Mouse (Mus musculus) hindbrain, embryonic 10.5 days (tissue): ENCODE measurements around the gene Gldc. TPM values are rescaled to one million over a fixed set of nuclear protein-coding genes. Genes with fewer than 3 reads are reported as not detected.
"Not testable (repeated sequence)": the region's sequence is repeated elsewhere in the genome, so short reads cannot be mapped to it uniquely, and the experiment has no call there.

Experiments
- DNase-seq: peaks from one replicate; pipeline ENCODE4 v3.0.0-alpha.2; 2017; ENCODE audit warnings: low spot score
- H3K27ac ChIP-seq: fragments of 300-500 bp; sonication (generic); 2 replicates; pipeline ENCODE4 v1.5.1; 2016; ENCODE audit warnings: mild to moderate bottlenecking, moderate library complexity
- H3K27me3 ChIP-seq: fragments of 300-500 bp; sonication (generic); 2 replicates; pipeline ENCODE4 v1.6.1; 2016; ENCODE audit warnings: mild to moderate bottlenecking; ENCODE audit not compliant: poor library complexity, insufficient read depth, severe bottlenecking
- H3K36me3 ChIP-seq: fragments of 300-500 bp; sonication (generic); 2 replicates; pipeline ENCODE4 v1.6.1; 2016; ENCODE audit warnings: mild to moderate bottlenecking, moderate library complexity
- H3K4me1 ChIP-seq: fragments of 300-500 bp; sonication (generic); replicated peaks from 2 replicates; pipeline ENCODE4 v1.6.1; 2016; ENCODE audit warnings: mild to moderate bottlenecking
- H3K4me3 ChIP-seq: fragments of 300-500 bp; sonication (generic); 2 replicates; pipeline ENCODE4 v1.5.1; 2016; ENCODE audit warnings: mild to moderate bottlenecking, moderate library complexity
- H3K9me3 ChIP-seq: fragments of 300-500 bp; sonication (generic); 2 replicates; pipeline ENCODE4 v1.6.1; 2016; ENCODE audit warnings: mild to moderate bottlenecking, moderate library complexity
- WGBS: fragments of 180-500 bp; shearing (Covaris S2); methylation state at CpG from one replicate; pipeline ENCODE4 v1.1.7; 2016; 5-methylcytosine and 5-hydroxymethylcytosine counted together
- polyA plus RNA-seq: library from polyadenylated mRNA; unstranded; fragments of >200 nt; fragmentation: Nextera tagmentation; extraction: Ambion mirVana; gene quantifications from 2 replicates; pipeline ENCODE4 v1.2.1, GENCODE M21; 2016

Gldc gene
- 26.9 and 27.6 TPM in 2 replicates for polyA plus RNA-seq

- H3K9me3 ChIP-seq: no peaks in the 10 kb centered on the region
- peak; percentile 86 for DNase-seq
- peaks cover 9% of the 10 kb centered on the region; the same call in 1 of the 2 replicates for H3K36me3 ChIP-seq
- peaks cover 25% of the 10 kb centered on the region for H3K4me1 ChIP-seq
- H3K4me3 ChIP-seq: peak within 1 kb of the TSS; percentile 69
- under 1% methylated on average over 53 of the region's 53 CpGs for WGBS
- peak within 1 kb of the TSS; percentile 94 for H3K27ac ChIP-seq
- H3K27me3 ChIP-seq: peaks cover 17% of the 10 kb centered on the region
Observed at GRCm38 (mm10) chr19:30174919-30175571, at the start of gene Gldc. TSS of gene Gldc (minus strand) at chr19:30175429.

- not testable (repeated sequence) for H3K27ac ChIP-seq, H3K4me1 ChIP-seq, H3K36me3 ChIP-seq, DNase-seq, H3K4me3 ChIP-seq, H3K9me3 ChIP-seq, H3K27me3 ChIP-seq
- WGBS: 94% methylated on average over 8 of the region's 8 CpGs
Observed at GRCm38 (mm10) chr19:30222593-30222992, 47.4 kb upstream of the Gldc start.

GRCm38 (mm10) chr19:30217335-30217734, 42.1 kb upstream of the Gldc start:
- 31% methylated on average over 7 of the region's 7 CpGs for WGBS
- DNase-seq: peak; percentile 68
- no peak overlapping the region for H3K4me3 ChIP-seq
- no peaks in the 10 kb centered on the region for H3K27me3 ChIP-seq
- H3K9me3 ChIP-seq: no peaks in the 10 kb centered on the region
- peaks cover 6% of the 10 kb centered on the region; the same call in 1 of the 2 replicates for H3K4me1 ChIP-seq
- H3K27ac ChIP-seq: no peak overlapping the region
- H3K36me3 ChIP-seq: no peaks in the 10 kb centered on the region

- no peak overlapping the region for H3K27ac ChIP-seq
- no peaks in the 10 kb centered on the region for H3K36me3 ChIP-seq
- no peaks in the 10 kb centered on the region for H3K27me3 ChIP-seq
- peaks cover 6% of the 10 kb centered on the region; the same call in 1 of the 2 replicates for H3K4me1 ChIP-seq
- WGBS: 82% methylated on average over 4 of the region's 4 CpGs
- H3K4me3 ChIP-seq: no peak overlapping the region
- no peak for DNase-seq
- H3K9me3 ChIP-seq: no peaks in the 10 kb centered on the region
Observed at GRCm38 (mm10) chr19:30216186-30216585, 41.0 kb upstream of the Gldc start.

- not testable (repeated sequence) for H3K27me3 ChIP-seq, H3K9me3 ChIP-seq, H3K27ac ChIP-seq, H3K36me3 ChIP-seq, H3K4me1 ChIP-seq, DNase-seq, H3K4me3 ChIP-seq
- 74% methylated on average over 2 of the region's 2 CpGs for WGBS
Observed at GRCm38 (mm10) chr19:30215736-30216135, 40.5 kb upstream of the Gldc start.

GRCm38 (mm10) chr19:30214026-30214425, 38.8 kb upstream of the Gldc start:
- Histone ChIP-seq H3K4me3 (no peak overlapping the region), H3K36me3 (no peaks in the 10 kb centered on the region), H3K27ac (no peak overlapping the region), H3K27me3 (no peaks in the 10 kb centered on the region), H3K4me1 (peaks cover 6% of the 10 kb centered on the region; the same call in 1 of the 2 replicates), H3K9me3 (no peaks in the 10 kb centered on the region)
- WGBS: 26% methylated on average over 2 of the region's 2 CpGs
- no peak for DNase-seq

- H3K36me3 ChIP-seq, DNase-seq, H3K4me3 ChIP-seq, H3K9me3 ChIP-seq, H3K4me1 ChIP-seq, H3K27me3 ChIP-seq, H3K27ac ChIP-seq: not testable (repeated sequence)
- 88% methylated on average over 8 of the region's 8 CpGs for WGBS
Observed at GRCm38 (mm10) chr19:30209006-30209405, 33.8 kb upstream of the Gldc start.

GRCm38 (mm10) chr19:30206981-30207380, 31.8 kb upstream of the Gldc start:
- no peaks in the 10 kb centered on the region for H3K9me3 ChIP-seq
- no peaks in the 10 kb centered on the region for H3K4me1 ChIP-seq
- no peak for DNase-seq
- no peak overlapping the region for H3K4me3 ChIP-seq
- no peaks in the 10 kb centered on the region for H3K27me3 ChIP-seq
- H3K27ac ChIP-seq: no peak overlapping the region
- no peaks in the 10 kb centered on the region for H3K36me3 ChIP-seq
- 85% methylated on average over 1 of the region's 1 CpGs for WGBS

GRCm38 (mm10) chr19:30205874-30206273, 30.6 kb upstream of the Gldc start:
- no peaks in the 10 kb centered on the region for H3K36me3 ChIP-seq
- 84% methylated on average over 4 of the region's 4 CpGs for WGBS
- H3K4me3 ChIP-seq: no peak overlapping the region
- no peak for DNase-seq
- no peak overlapping the region for H3K27ac ChIP-seq
- H3K9me3 ChIP-seq: no peaks in the 10 kb centered on the region
- H3K27me3 ChIP-seq: no peaks in the 10 kb centered on the region
- H3K4me1 ChIP-seq: no peaks in the 10 kb centered on the region

- H3K9me3 ChIP-seq: no peaks in the 10 kb centered on the region
- no peaks in the 10 kb centered on the region for H3K36me3 ChIP-seq
- 20% methylated on average over 12 of the region's 12 CpGs for whole genome bisulfite sequencing
- no peak overlapping the region for H3K4me3 ChIP-seq
- DNase-seq: peak; percentile 66
- no peak overlapping the region for H3K27ac ChIP-seq
- H3K27me3 ChIP-seq: no peaks in the 10 kb centered on the region
- no peaks in the 10 kb centered on the region for H3K4me1 ChIP-seq
Observed at GRCm38 (mm10) chr19:30205159-30205816, 30.1 kb upstream of the Gldc start.

GRCm38 (mm10) chr19:30202177-30202576, 26.9 kb upstream of the Gldc start:
- H3K4me3 ChIP-seq: no peak overlapping the region
- no peak for DNase-seq
- H3K36me3 ChIP-seq: no peaks in the 10 kb centered on the region
- no peaks in the 10 kb centered on the region for H3K27me3 ChIP-seq
- no peaks in the 10 kb centered on the region for H3K9me3 ChIP-seq
- H3K27ac ChIP-seq: no peak overlapping the region
- no peaks in the 10 kb centered on the region for H3K4me1 ChIP-seq
- 86% methylated on average over 7 of the region's 7 CpGs for WGBS

GRCm38 (mm10) chr19:30194999-30195398, 19.8 kb upstream of the Gldc start:
- H3K27me3 ChIP-seq: no peaks in the 10 kb centered on the region
- DNase-seq: no peak
- no peak overlapping the region for H3K27ac ChIP-seq
- peaks cover 3% of the 10 kb centered on the region for H3K9me3 ChIP-seq
- no peaks in the 10 kb centered on the region for H3K4me1 ChIP-seq
- WGBS: 81% methylated on average over 6 of the region's 6 CpGs
- H3K4me3 ChIP-seq: no peak overlapping the region
- no peaks in the 10 kb centered on the region for H3K36me3 ChIP-seq

GRCm38 (mm10) chr19:30187232-30187631, 12.0 kb upstream of the Gldc start:
- 92% methylated on average over 2 of the region's 2 CpGs for WGBS
- no peak overlapping the region for H3K27ac ChIP-seq
- no peak overlapping the region for H3K4me3 ChIP-seq
- peaks cover 10% of the 10 kb centered on the region for H3K9me3 ChIP-seq
- no peaks in the 10 kb centered on the region for H3K4me1 ChIP-seq
- no peaks in the 10 kb centered on the region for H3K36me3 ChIP-seq
- H3K27me3 ChIP-seq: no peaks in the 10 kb centered on the region
- DNase-seq: no peak
